Mouse (Mus musculus) embryonic fibroblast, embryonic 13.5 days (primary cell): ENCODE results near the gene Efna2. TPM values are rescaled to one million over a fixed set of nuclear protein-coding genes. Genes with fewer than 3 reads are reported as not detected.
A peak's percentile ranks its signal among the peaks of the same experiment; 100 is the strongest.

Experiments
- H3K27ac ChIP-seq: 2 replicates; pipeline ENCODE4 v1.5.1; 2012; ENCODE audit warnings: low read length, control low read depth, inconsistent platforms; ENCODE audit not compliant: insufficient read depth
- H3K4me1 ChIP-seq: 2 replicates; pipeline ENCODE4 v1.6.1; 2011; ENCODE audit warnings: low read length; ENCODE audit not compliant: control insufficient read depth, insufficient read depth
- H3K4me3 ChIP-seq: 2 replicates; pipeline ENCODE4 v1.5.1; 2011; ENCODE audit warnings: mild to moderate bottlenecking, control low read depth, low read length; ENCODE audit not compliant: insufficient read depth
- CTCF ChIP-seq: IDR thresholded peaks from 2 replicates; pipeline ENCODE4 v1.5.1; 2011; ENCODE audit warnings: mild to moderate bottlenecking, control low read depth, low read length, moderate library complexity, borderline replicate concordance; ENCODE audit not compliant: insufficient read depth
- POLR2A ChIP-seq: IDR thresholded peaks from 2 replicates; pipeline ENCODE4 v1.6.1; 2011; ENCODE audit warnings: low read depth, mild to moderate bottlenecking, control low read depth, low read length, moderate library complexity
- polyA plus RNA-seq: library from polyadenylated mRNA; stranded (reverse); fragments of >200 nt; gene quantifications from 2 replicates; pipeline ENCODE4 v1.2.4, GENCODE M21; 2011; ENCODE audit warnings: low read depth; ENCODE audit not compliant: missing spikeins, insufficient read length

The Efna2 gene
- polyA plus RNA-seq, 1 experiment, result 8.3 TPM

GRCm38 (mm10) chr10:80226416-80227165 lies 47.3 kb downstream of the Efna2 start, which contains the start of gene Mum1:
Gene Mum1, plus strand, starts transcription at chr10:80226434.
- H3K4me1 ChIP-seq, result peaks cover 5% of the 10 kb centered on the region
- H3K4me3 ChIP-seq, result peak within 1 kb of the TSS; percentile 68
- TF ChIP-seq POLR2A (peak; percentile 56; the same call in 1 of the 2 replicates), CTCF (0 out of 2 replicates have a peak, but pooled peaks have one; percentile 23)
- H3K27ac ChIP-seq, result peak within 1 kb of the TSS; percentile 35

- Histone ChIP-seq H3K4me3 (peak overlapping the region; percentile 68), H3K27ac (peak overlapping the region; percentile 35; the same call in 1 of the 2 replicates), H3K4me1 (peaks cover 5% of the 10 kb centered on the region)
- TF ChIP-seq POLR2A, result no peak
- TF ChIP-seq CTCF, result no peak
Measured at GRCm38 (mm10) chr10:80227166-80227539, 47.9 kb downstream of the Efna2 start.

GRCm38 (mm10) chr10:80227877-80228775 lies 48.8 kb downstream of the Efna2 start:
- H3K27ac ChIP-seq, result no peak overlapping the region
- peaks cover 5% of the 10 kb centered on the region for H3K4me1 ChIP-seq
- H3K4me3 ChIP-seq, result peak overlapping the region; percentile 68
- TF ChIP-seq CTCF (no peak), POLR2A (no peak)

GRCm38 (mm10) chr10:80236145-80236825 lies 57.0 kb downstream of the Efna2 start:
- Histone ChIP-seq H3K4me3 (no peak overlapping the region), H3K4me1 (no peaks in the 10 kb centered on the region), H3K27ac (no peak overlapping the region)
- TF ChIP-seq POLR2A (no peak), CTCF (no peak)

- H3K4me1 ChIP-seq, result no peaks in the 10 kb centered on the region
- no peak overlapping the region for H3K27ac ChIP-seq
- TF ChIP-seq POLR2A, result no peak
- no peak for TF ChIP-seq CTCF
- H3K4me3 ChIP-seq, result no peak overlapping the region
Measured at GRCm38 (mm10) chr10:80237020-80237419, 57.7 kb downstream of the Efna2 start.

GRCm38 (mm10) chr10:80238306-80238705 lies 59.0 kb downstream of the Efna2 start:
- Histone ChIP-seq H3K27ac (no peak overlapping the region), H3K4me3 (no peak overlapping the region), H3K4me1 (no peaks in the 10 kb centered on the region)
- no peak for TF ChIP-seq POLR2A
- no peak for TF ChIP-seq CTCF

Other genes starting within 250 kb of the Efna2 start
- 29.2 and 29.3 TPM in 2 replicates for gene Wdr18, start 219.3 kb upstream of the Efna2 start, polyA plus RNA-seq
- gene Grin3b, start 208.8 kb upstream of the Efna2 start, polyA plus RNA-seq, result 0.15 and 0.16 TPM in 2 replicates
- 73.4 and 78.1 TPM in 2 replicates for gene Tmem259, start 195.2 kb upstream of the Efna2 start, polyA plus RNA-seq
- gene Cnn2, start 190.9 kb upstream of the Efna2 start, polyA plus RNA-seq, result 642 and 721 TPM in 2 replicates
- gene Abca7, start 183.0 kb upstream of the Efna2 start, polyA plus RNA-seq, result 3.5 and 4.0 TPM in 2 replicates
- gene Arhgap45, start 162.8 kb upstream of the Efna2 start, polyA plus RNA-seq, result 1.7 and 3.1 TPM in 2 replicates
- 46.3 and 61.0 TPM in 2 replicates for gene Polr2e, start 139.7 kb upstream of the Efna2 start, polyA plus RNA-seq
- gene Gpx4, start 132.3 kb upstream of the Efna2 start, polyA plus RNA-seq, result 214 and 217 TPM in 2 replicates
- gene Sbno2, start 73.9 kb upstream of the Efna2 start, polyA plus RNA-seq, result 50.7 and 53.5 TPM in 2 replicates
- gene Stk11, start 63.7 kb upstream of the Efna2 start, polyA plus RNA-seq, result 80.8 and 91.7 TPM in 2 replicates
- 202 and 250 TPM in 2 replicates for gene Atp5d, start 40.9 kb upstream of the Efna2 start, polyA plus RNA-seq
- 24.1 and 28.4 TPM in 2 replicates for gene Cbarp, start 38.6 kb upstream of the Efna2 start, polyA plus RNA-seq
- 101 TPM in 2 replicates for gene Midn, start 31.2 kb upstream of the Efna2 start, polyA plus RNA-seq
- gene Cirbp, start 13.5 kb upstream of the Efna2 start, polyA plus RNA-seq, result 29.2 and 50.2 TPM in 2 replicates
- gene 1600002K03Rik, start 6.5 kb upstream of the Efna2 start, polyA plus RNA-seq, result 8.4 and 12.2 TPM in 2 replicates
- 24.0 and 29.1 TPM in 2 replicates for gene Mum1, start 47.0 kb downstream of the Efna2 start, polyA plus RNA-seq
- gene Ndufs7, start 69.6 kb downstream of the Efna2 start, polyA plus RNA-seq, result 65.5 and 65.7 TPM in 2 replicates
- 19.9 and 21.9 TPM in 2 replicates for gene Gamt, start 81.5 kb downstream of the Efna2 start, polyA plus RNA-seq
- gene Dazap1, start 82.0 kb downstream of the Efna2 start, polyA plus RNA-seq, result 117 and 142 TPM in 2 replicates
- 2,340 and 2,493 TPM in 2 replicates for gene Rps15, start 113.0 kb downstream of the Efna2 start, polyA plus RNA-seq
- gene Apc2, start 116.5 kb downstream of the Efna2 start, polyA plus RNA-seq, result 2.5 and 3.7 TPM in 2 replicates
- gene 2310011J03Rik, start 141.1 kb downstream of the Efna2 start, polyA plus RNA-seq, result 16.4 and 18.6 TPM in 2 replicates
- 0.42 and 0.81 TPM in 2 replicates for gene Pcsk4, start 150.0 kb downstream of the Efna2 start, polyA plus RNA-seq
- gene Reep6, start 150.5 kb downstream of the Efna2 start, polyA plus RNA-seq, result 1.5 and 1.7 TPM in 2 replicates
- 22.9 and 30.1 TPM in 2 replicates for gene Adamtsl5, start 168.9 kb downstream of the Efna2 start, polyA plus RNA-seq
- not detected in 2 replicates for gene Plk5, start 177.0 kb downstream of the Efna2 start, polyA plus RNA-seq
- gene Mex3d, start 208.2 kb downstream of the Efna2 start, polyA plus RNA-seq, result 39.1 and 40.4 TPM in 2 replicates
- gene Mbd3, start 220.1 kb downstream of the Efna2 start, polyA plus RNA-seq, result 83.3 and 99.1 TPM in 2 replicates
- 182 and 231 TPM in 2 replicates for gene Uqcr11, start 227.3 kb downstream of the Efna2 start, polyA plus RNA-seq